Mouse (Mus musculus) liver, embryonic 13.5 days (tissue): ENCODE data around the gene Coa5. TPM values are rescaled to one million over a fixed set of nuclear protein-coding genes. Genes with fewer than 3 reads are reported as not detected.
A peak's percentile ranks its signal among the peaks of the same experiment; 100 is the strongest.

ENCODE experiments used
- ATAC-seq: fragments of 200-750 bp; cut with Nextera tagmentation; 2 replicates; pipeline ENCODE4 v1.8.0; 2017; ENCODE audit warnings: low read depth, mild to moderate bottlenecking, moderate number of reproducible peaks, moderate library complexity
- DNase-seq: peaks from one replicate; pipeline ENCODE4 v3.0.0; 2022
- H3K27ac ChIP-seq: fragments of 300-500 bp; sonication (generic); 2 replicates; pipeline ENCODE4 v1.5.1; 2015; ENCODE audit warnings: moderate library complexity, mild to moderate bottlenecking, inconsistent platforms
- H3K27me3 ChIP-seq: fragments of 300-500 bp; sonication (generic); 2 replicates; pipeline ENCODE4 v1.6.1; 2015; ENCODE audit warnings: mild to moderate bottlenecking, inconsistent platforms
- H3K36me3 ChIP-seq: fragments of 300-500 bp; sonication (generic); 2 replicates; pipeline ENCODE4 v1.6.1; 2015; ENCODE audit warnings: mild to moderate bottlenecking, inconsistent platforms
- H3K4me1 ChIP-seq: fragments of 300-500 bp; sonication (generic); replicated peaks from 2 replicates; pipeline ENCODE4 v1.6.1; 2015; ENCODE audit warnings: inconsistent platforms
- H3K4me2 ChIP-seq: fragments of 300-500 bp; sonication (generic); 2 replicates; pipeline ENCODE4 v1.6.1; 2015; ENCODE audit warnings: inconsistent platforms, mild to moderate bottlenecking, moderate library complexity
- H3K4me3 ChIP-seq: fragments of 300-500 bp; sonication (generic); replicated peaks from 2 replicates; pipeline ENCODE4 v1.5.1; 2015; ENCODE audit warnings: mild to moderate bottlenecking, inconsistent platforms
- H3K9ac ChIP-seq: fragments of 300-500 bp; sonication (generic); 2 replicates; pipeline ENCODE4 v1.6.1; 2015; ENCODE audit warnings: mild to moderate bottlenecking, inconsistent platforms
- H3K9me3 ChIP-seq: fragments of 300-500 bp; sonication (generic); replicated peaks from 2 replicates; pipeline ENCODE4 v1.6.1; 2016; ENCODE audit warnings: inconsistent platforms
- WGBS: fragments of 180-500 bp; shearing (Covaris S2); methylation state at CpG from one replicate; pipeline ENCODE4 v1.1.7; 2015; ENCODE audit not compliant: insufficient replicate concordance; 5-methylcytosine and 5-hydroxymethylcytosine counted together
- polyA plus RNA-seq: library from polyadenylated mRNA; unstranded; fragments of >200 nt; fragmentation: Nextera tagmentation; extraction: Ambion mirVana; gene quantifications from 2 replicates; pipeline ENCODE4 v1.2.1, GENCODE M21; 2015

Coa5 gene
- polyA plus RNA-seq, 1 experiment from 2014 or later = 36.8 TPM

- DNase-seq = no peak
Measured at GRCm38 (mm10) chr1:37428911-37429310, 992 bp downstream of the Coa5 start.

GRCm38 (mm10) chr1:37427144-37427875 lies 2.6 kb downstream of the Coa5 start:
- Histone ChIP-seq H3K36me3 (peaks cover 44% of the 10 kb centered on the region), H3K4me3 (no peak overlapping the region; the same call in 1 of the 2 replicates), H3K27ac (no peak overlapping the region), H3K27me3 (no peaks in the 10 kb centered on the region), H3K9me3 (peaks cover 4% of the 10 kb centered on the region; the same call in 1 of the 2 replicates), H3K4me1 (peaks cover 42% of the 10 kb centered on the region), H3K9ac (no peak overlapping the region), H3K4me2 (no peak overlapping the region)
- no peak for DNase-seq
- no peak for ATAC-seq
- WGBS = 88% methylated on average over 8 of the region's 8 CpGs

More at GRCm38 (mm10) chr1:37428911-37429310, 992 bp downstream of the Coa5 start:
- Histone ChIP-seq H3K27ac (peak overlapping the region; percentile 74), H3K9ac (peak overlapping the region; percentile 89), H3K4me1 (peaks cover 56% of the 10 kb centered on the region), H3K27me3 (no peaks in the 10 kb centered on the region), H3K4me2 (peak overlapping the region; percentile 90), H3K9me3 (peaks cover 4% of the 10 kb centered on the region; the same call in 1 of the 2 replicates), H3K4me3 (peak overlapping the region; percentile 80), H3K36me3 (peaks cover 48% of the 10 kb centered on the region)
- ATAC-seq = no peak
- WGBS = 20% methylated on average over 2 of the region's 2 CpGs

- Histone ChIP-seq H3K27me3 (no peaks in the 10 kb centered on the region), H3K4me3 (no peak overlapping the region), H3K36me3 (peaks cover 46% of the 10 kb centered on the region), H3K9ac (no peak overlapping the region), H3K4me1 (peaks cover 4% of the 10 kb centered on the region; the same call in 1 of the 2 replicates), H3K9me3 (peaks cover 4% of the 10 kb centered on the region; the same call in 1 of the 2 replicates), H3K4me2 (no peak overlapping the region), H3K27ac (no peak overlapping the region)
- peak; percentile 63 for ATAC-seq
- peak; percentile 51 for DNase-seq
- WGBS = 71% methylated on average over 1 of the region's 1 CpGs
Measured at GRCm38 (mm10) chr1:37419420-37419819, 10.5 kb downstream of the Coa5 start.

- Histone ChIP-seq H3K4me2 (no peak overlapping the region), H3K27ac (no peak overlapping the region), H3K4me3 (no peak overlapping the region), H3K4me1 (no peaks in the 10 kb centered on the region), H3K27me3 (no peaks in the 10 kb centered on the region), H3K9ac (no peak overlapping the region), H3K36me3 (peaks cover 21% of the 10 kb centered on the region), H3K9me3 (no peaks in the 10 kb centered on the region)
- ATAC-seq = no peak
- DNase-seq = no peak
- 70% methylated on average over 1 of the region's 1 CpGs for WGBS
Measured at GRCm38 (mm10) chr1:37415394-37415793, 14.5 kb downstream of the Coa5 start.

GRCm38 (mm10) chr1:37409647-37410046 lies 20.3 kb downstream of the Coa5 start:
- Histone ChIP-seq H3K4me3 (no peak overlapping the region), H3K9me3 (no peaks in the 10 kb centered on the region), H3K27ac (no peak overlapping the region), H3K27me3 (no peaks in the 10 kb centered on the region), H3K4me1 (0 out of 2 replicates have a peak, but pooled peaks cover 3% of the 10 kb centered on the region), H3K4me2 (no peak overlapping the region), H3K9ac (no peak overlapping the region), H3K36me3 (no peaks in the 10 kb centered on the region)
- DNase-seq (no peak), ATAC-seq (0 out of 2 replicates have a peak, but pooled peaks have one; percentile 43)

- no peak overlapping the region for H3K9ac ChIP-seq
- H3K4me2 ChIP-seq = no peak overlapping the region
- no peak overlapping the region for H3K27ac ChIP-seq
- ATAC-seq = no peak
- DNase-seq = no peak
- H3K4me3 ChIP-seq = no peak overlapping the region
- no peaks in the 10 kb centered on the region for H3K27me3 ChIP-seq
- no peaks in the 10 kb centered on the region for H3K36me3 ChIP-seq
- 0 out of 2 replicates have a peak, but pooled peaks cover 3% of the 10 kb centered on the region for H3K4me1 ChIP-seq
- H3K9me3 ChIP-seq = no peaks in the 10 kb centered on the region
- 61% methylated on average over 3 of the region's 3 CpGs for WGBS
Measured at GRCm38 (mm10) chr1:37408678-37409077, 21.2 kb downstream of the Coa5 start.

- Histone ChIP-seq H3K27ac (no peak overlapping the region), H3K4me3 (no peak overlapping the region), H3K9ac (no peak overlapping the region), H3K4me1 (0 out of 2 replicates have a peak, but pooled peaks cover 3% of the 10 kb centered on the region), H3K4me2 (no peak overlapping the region), H3K27me3 (no peaks in the 10 kb centered on the region), H3K9me3 (no peaks in the 10 kb centered on the region), H3K36me3 (no peaks in the 10 kb centered on the region)
- 68% methylated on average over 8 of the region's 8 CpGs for WGBS
- DNase-seq (no peak), ATAC-seq (no peak)
Measured at GRCm38 (mm10) chr1:37408059-37408458, 21.8 kb downstream of the Coa5 start.

- H3K27ac ChIP-seq = no peak overlapping the region
- ATAC-seq (no peak), DNase-seq (no peak)
- H3K4me2 ChIP-seq = no peak overlapping the region
- H3K4me1 ChIP-seq = 0 out of 2 replicates have a peak, but pooled peaks cover 3% of the 10 kb centered on the region
- 65% methylated on average over 8 of the region's 8 CpGs for WGBS
- no peaks in the 10 kb centered on the region for H3K36me3 ChIP-seq
- H3K27me3 ChIP-seq = no peaks in the 10 kb centered on the region
- no peak overlapping the region for H3K9ac ChIP-seq
- no peak overlapping the region for H3K4me3 ChIP-seq
- H3K9me3 ChIP-seq = no peaks in the 10 kb centered on the region
Measured at GRCm38 (mm10) chr1:37407228-37407627, 22.7 kb downstream of the Coa5 start.

GRCm38 (mm10) chr1:37405137-37405536 lies 24.8 kb downstream of the Coa5 start:
- Histone ChIP-seq H3K9me3 (no peaks in the 10 kb centered on the region), H3K4me2 (no peak overlapping the region), H3K36me3 (no peaks in the 10 kb centered on the region), H3K27me3 (no peaks in the 10 kb centered on the region), H3K27ac (no peak overlapping the region), H3K4me1 (0 out of 2 replicates have a peak, but pooled peaks cover 3% of the 10 kb centered on the region), H3K9ac (no peak overlapping the region), H3K4me3 (no peak overlapping the region)
- no peak for DNase-seq
- ATAC-seq = no peak
- 50% methylated on average over 2 of the region's 2 CpGs for WGBS

GRCm38 (mm10) chr1:37401687-37402086 lies 28.2 kb downstream of the Coa5 start:
- ATAC-seq (no peak), DNase-seq (peak; percentile 30)
- no peak overlapping the region for H3K4me2 ChIP-seq
- H3K9me3 ChIP-seq = no peaks in the 10 kb centered on the region
- whole genome bisulfite sequencing = 44% methylated on average over 4 of the region's 4 CpGs
- no peak overlapping the region for H3K27ac ChIP-seq
- no peak overlapping the region for H3K4me3 ChIP-seq
- no peak overlapping the region for H3K9ac ChIP-seq
- no peaks in the 10 kb centered on the region for H3K27me3 ChIP-seq
- no peaks in the 10 kb centered on the region for H3K4me1 ChIP-seq
- H3K36me3 ChIP-seq = no peaks in the 10 kb centered on the region

GRCm38 (mm10) chr1:37399734-37400133 lies 30.2 kb downstream of the Coa5 start:
- Histone ChIP-seq H3K36me3 (no peaks in the 10 kb centered on the region), H3K27me3 (no peaks in the 10 kb centered on the region), H3K4me1 (no peaks in the 10 kb centered on the region), H3K9me3 (no peaks in the 10 kb centered on the region), H3K4me2 (no peak overlapping the region), H3K9ac (no peak overlapping the region), H3K27ac (no peak overlapping the region), H3K4me3 (no peak overlapping the region)
- no peak for ATAC-seq
- DNase-seq = no peak
- 74% methylated on average over 8 of the region's 8 CpGs for WGBS

GRCm38 (mm10) chr1:37398961-37399360 lies 30.9 kb downstream of the Coa5 start:
- DNase-seq = no peak
- Histone ChIP-seq H3K9ac (no peak overlapping the region), H3K4me1 (no peaks in the 10 kb centered on the region), H3K27ac (no peak overlapping the region), H3K9me3 (no peaks in the 10 kb centered on the region), H3K4me2 (no peak overlapping the region), H3K27me3 (no peaks in the 10 kb centered on the region), H3K36me3 (no peaks in the 10 kb centered on the region), H3K4me3 (no peak overlapping the region)
- WGBS = 73% methylated on average over 3 of the region's 3 CpGs
- no peak for ATAC-seq
